Mouse (Mus musculus) heart, embryonic 11.5 days (tissue): Measurements from ENCODE around the gene Hoxd8. TPM values are rescaled to one million over a fixed set of nuclear protein-coding genes. Genes with fewer than 3 reads are reported as not detected.

Experiments
- ATAC-seq: fragments of 200-750 bp; cut with Nextera tagmentation; replicated peaks from 2 replicates; pipeline ENCODE4 v1.8.0; 2017; ENCODE audit warnings: moderate library complexity; ENCODE audit not compliant: insufficient number of reproducible peaks, low FRiP score, low TSS enrichment
- H3K27ac ChIP-seq: fragments of 300-500 bp; sonication (generic); 2 replicates; pipeline ENCODE4 v1.5.1; 2014; ENCODE audit warnings: mild to moderate bottlenecking, low read depth, low read length
- H3K27me3 ChIP-seq: fragments of 300-500 bp; sonication (generic); 2 replicates; pipeline ENCODE4 v1.6.1; 2014; ENCODE audit warnings: mild to moderate bottlenecking, low read length, mixed read lengths; ENCODE audit not compliant: control insufficient read depth, insufficient read depth
- H3K36me3 ChIP-seq: fragments of 300-500 bp; sonication (generic); 2 replicates; pipeline ENCODE4 v1.6.1; 2014; ENCODE audit warnings: mild to moderate bottlenecking, low read length, moderate library complexity, mixed read lengths; ENCODE audit not compliant: control insufficient read depth, insufficient read depth
- H3K4me1 ChIP-seq: fragments of 300-500 bp; sonication (generic); 2 replicates; pipeline ENCODE4 v1.6.1; 2014; ENCODE audit warnings: low read length; ENCODE audit not compliant: control insufficient read depth, insufficient read depth
- H3K4me2 ChIP-seq: fragments of 300-500 bp; sonication (generic); 2 replicates; pipeline ENCODE4 v1.6.1; 2014; ENCODE audit warnings: mild to moderate bottlenecking, moderate library complexity
- H3K4me3 ChIP-seq: fragments of 300-500 bp; sonication (generic); 2 replicates; pipeline ENCODE4 v1.5.1; 2014; ENCODE audit warnings: low read depth, low read length
- H3K9ac ChIP-seq: fragments of 300-500 bp; sonication (generic); 2 replicates; pipeline ENCODE4 v1.6.1; 2014; ENCODE audit warnings: mild to moderate bottlenecking, low read depth, low read length, moderate library complexity
- H3K9me3 ChIP-seq: fragments of 300-500 bp; sonication (generic); replicated peaks from 2 replicates; pipeline ENCODE4 v1.6.1; 2016; ENCODE audit warnings: low read length; ENCODE audit not compliant: control insufficient read depth
- WGBS: fragments of 180-500 bp; shearing (Covaris S2); extraction: QIAGEN DNeasy Blood & Tissue Kit; methylation state at CpG from one replicate; pipeline ENCODE4 v1.1.7; 2014; ENCODE audit not compliant: insufficient replicate concordance; 5-methylcytosine and 5-hydroxymethylcytosine counted together
- polyA plus RNA-seq: library from polyadenylated mRNA; unstranded; fragments of >200 nt; fragmentation: Nextera tagmentation; extraction: Ambion mirVana; gene quantifications from 2 replicates; pipeline ENCODE4 v1.2.1, GENCODE M21; 2014

The Hoxd8 gene
- polyA plus RNA-seq, 1 experiment from 2014 or later, result 0.30 TPM

DNA sequence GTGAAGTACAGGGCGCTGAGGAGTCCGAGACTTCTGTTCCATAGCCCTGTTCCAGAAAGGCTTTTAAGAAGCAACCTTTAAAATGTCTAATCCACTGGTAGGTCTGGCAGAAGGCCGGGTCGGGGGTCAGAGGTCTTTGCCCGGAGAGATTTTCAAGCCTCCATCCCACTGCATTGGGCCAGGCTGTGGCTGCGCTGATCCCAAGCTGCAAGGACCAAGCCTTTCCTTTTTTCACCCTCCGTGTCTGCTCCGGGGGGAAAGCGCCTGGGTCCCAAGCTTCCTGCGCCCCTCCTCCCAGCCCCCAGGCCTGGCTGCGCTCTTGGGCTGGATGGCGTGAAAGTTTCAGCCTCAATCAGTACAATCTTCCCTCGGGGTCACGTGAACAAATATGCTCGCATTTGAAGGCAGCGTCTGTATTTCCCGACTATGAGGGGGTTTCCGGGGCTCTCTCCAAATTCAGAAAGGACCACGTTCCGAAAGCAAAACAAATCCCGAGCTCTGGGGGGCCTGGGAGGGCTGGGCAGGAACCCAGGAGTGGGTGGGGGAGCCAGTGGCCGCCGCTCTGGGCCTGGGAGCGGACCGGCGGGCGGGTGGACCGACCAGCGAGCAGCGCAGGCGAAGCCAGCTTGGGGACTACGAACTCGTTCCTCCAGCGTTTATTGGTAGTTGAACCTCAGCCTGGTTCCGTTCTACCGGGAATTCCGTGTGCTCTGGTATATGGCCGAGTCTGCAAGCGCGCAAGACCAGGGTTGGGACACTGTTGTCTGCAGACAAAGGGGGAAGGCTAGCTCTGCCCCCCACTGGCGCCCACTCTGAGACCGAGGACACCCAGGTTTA, 31.7 kb downstream of the Hoxd8 start:
- Histone ChIP-seq H3K4me2 (peak overlapping the region; percentile 46), H3K9me3 (no peaks in the 10 kb centered on the region), H3K27ac (no peak overlapping the region), H3K9ac (0 out of 2 replicates have a peak overlapping the region, but pooled peaks have one; percentile 34), H3K27me3 (peaks cover 96% of the 10 kb centered on the region), H3K36me3 (no peaks in the 10 kb centered on the region), H3K4me3 (peak overlapping the region; percentile 30), H3K4me1 (peaks cover 4% of the 10 kb centered on the region)
- ATAC-seq, result no peak
- under 1% methylated on average over 42 of the region's 42 CpGs for WGBS

GRCm38 (mm10) chr2:74736688-74737577, 32.5 kb downstream of the Hoxd8 start:
- Histone ChIP-seq H3K9ac (no peak overlapping the region), H3K4me2 (no peak overlapping the region; the same call in 1 of the 2 replicates), H3K4me1 (peaks cover 4% of the 10 kb centered on the region), H3K27me3 (peaks cover 97% of the 10 kb centered on the region), H3K9me3 (no peaks in the 10 kb centered on the region), H3K4me3 (0 out of 2 replicates have a peak overlapping the region, but pooled peaks have one; percentile 30), H3K36me3 (no peaks in the 10 kb centered on the region), H3K27ac (no peak overlapping the region)
- no peak for ATAC-seq
- WGBS, result 4% methylated on average over 15 of the region's 15 CpGs

DNA sequence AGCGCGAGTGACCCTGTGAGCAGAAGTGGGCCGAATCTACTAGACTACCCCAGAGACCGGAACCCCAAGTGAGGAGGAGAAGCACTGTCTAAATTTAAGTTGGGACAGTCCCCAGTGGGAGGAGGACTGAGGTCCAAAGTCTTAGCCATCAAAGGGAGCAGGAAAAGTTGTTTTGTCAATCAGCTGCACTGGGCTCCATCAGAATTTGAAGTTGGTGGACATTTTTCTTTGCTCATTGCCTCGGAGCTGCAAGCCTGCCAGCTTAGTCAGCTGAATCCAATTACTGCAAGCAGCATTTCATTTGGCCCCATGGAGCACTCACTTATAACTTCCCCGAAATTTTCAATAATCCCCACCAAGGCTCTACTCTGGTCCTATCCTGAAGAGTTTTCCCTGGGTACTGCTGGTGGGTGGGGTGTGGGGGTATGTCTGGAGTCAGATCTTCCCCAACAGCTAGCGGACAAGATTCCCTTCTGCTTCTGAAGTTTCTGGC, 33.2 kb downstream of the Hoxd8 start:
- WGBS, result 4% methylated on average over 7 of the region's 7 CpGs
- Histone ChIP-seq H3K4me2 (no peak overlapping the region), H3K4me1 (peaks cover 4% of the 10 kb centered on the region)

GRCm38 (mm10) chr2:74738623-74739475, 34.4 kb downstream of the Hoxd8 start:
- peaks cover 4% of the 10 kb centered on the region for H3K4me1 ChIP-seq
- no peaks in the 10 kb centered on the region for H3K36me3 ChIP-seq
- no peak overlapping the region for H3K9ac ChIP-seq
- no peak for ATAC-seq
- H3K9me3 ChIP-seq, result no peaks in the 10 kb centered on the region
- H3K27me3 ChIP-seq, result peaks cover 96% of the 10 kb centered on the region
- H3K4me3 ChIP-seq, result no peak overlapping the region
- H3K27ac ChIP-seq, result no peak overlapping the region
- under 1% methylated on average over 20 of the region's 20 CpGs for WGBS
- no peak overlapping the region for H3K4me2 ChIP-seq

More for the DNA sequence above, 33.2 kb downstream of the Hoxd8 start:
- Histone ChIP-seq H3K27me3 (peaks cover 96% of the 10 kb centered on the region), H3K27ac (no peak overlapping the region), H3K9me3 (no peaks in the 10 kb centered on the region), H3K4me3 (no peak overlapping the region), H3K36me3 (no peaks in the 10 kb centered on the region), H3K9ac (no peak overlapping the region)
- no peak for ATAC-seq

DNA sequence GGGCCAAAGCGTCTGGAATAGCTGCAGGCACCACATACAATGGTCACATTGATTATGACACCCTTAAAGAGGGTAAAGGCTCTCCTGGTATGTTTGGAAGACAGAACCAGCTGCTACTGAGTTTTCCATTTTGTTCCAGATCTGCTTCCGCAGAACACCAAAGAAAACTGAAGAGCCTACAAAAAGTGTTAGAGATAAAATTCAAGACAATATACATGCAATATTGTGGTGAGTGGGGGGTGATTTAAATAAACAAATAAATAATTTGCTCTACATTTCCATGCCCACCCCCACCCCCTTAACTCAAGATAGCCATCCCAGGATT, 35.0 kb downstream of the Hoxd8 start:
- Histone ChIP-seq H3K27ac (no peak overlapping the region), H3K4me1 (peaks cover 4% of the 10 kb centered on the region)
- 12% methylated on average over 2 of the region's 2 CpGs for WGBS

DNA sequence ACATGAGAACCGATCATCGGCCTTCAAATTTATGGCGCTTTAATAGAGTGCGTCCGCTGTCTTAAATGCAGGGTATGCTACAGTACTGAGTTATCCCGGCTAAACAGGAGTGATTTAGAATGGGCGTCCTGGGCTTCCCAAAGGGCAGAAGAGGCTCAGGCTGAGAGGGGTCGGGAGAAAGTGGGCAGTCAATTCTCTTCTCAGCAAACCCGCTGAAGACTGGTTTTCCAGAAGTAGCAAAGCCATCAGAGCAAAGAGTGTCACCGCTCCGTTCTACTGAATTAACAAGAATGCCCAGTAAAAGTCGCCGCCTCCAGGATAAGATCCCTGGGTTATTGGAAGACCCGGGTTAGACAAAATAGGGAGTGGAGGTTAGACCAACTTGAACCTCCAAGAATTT, 35.5 kb downstream of the Hoxd8 start:
- WGBS, result 2% methylated on average over 14 of the region's 14 CpGs
- no peaks in the 10 kb centered on the region for H3K36me3 ChIP-seq
- no peak overlapping the region for H3K27ac ChIP-seq
- ATAC-seq, result no peak
- H3K4me2 ChIP-seq, result peak overlapping the region; percentile 47; the same call in 1 of the 2 replicates
- H3K27me3 ChIP-seq, result peaks cover 96% of the 10 kb centered on the region
- no peak overlapping the region for H3K9ac ChIP-seq
- no peaks in the 10 kb centered on the region for H3K9me3 ChIP-seq
- 0 out of 2 replicates have a peak overlapping the region, but pooled peaks have one; percentile 2 for H3K4me3 ChIP-seq
- H3K4me1 ChIP-seq, result peaks cover 4% of the 10 kb centered on the region

More for the DNA sequence above, 35.0 kb downstream of the Hoxd8 start:
- H3K36me3 ChIP-seq, result no peaks in the 10 kb centered on the region
- H3K27me3 ChIP-seq, result peaks cover 96% of the 10 kb centered on the region
- no peak overlapping the region for H3K9ac ChIP-seq
- no peak overlapping the region for H3K4me2 ChIP-seq
- ATAC-seq, result no peak
- no peaks in the 10 kb centered on the region for H3K9me3 ChIP-seq
- H3K4me3 ChIP-seq, result no peak overlapping the region

GRCm38 (mm10) chr2:74740311-74741091, 36.1 kb downstream of the Hoxd8 start:
- 0 out of 2 replicates have a peak overlapping the region, but pooled peaks have one; percentile 2 for H3K4me3 ChIP-seq
- H3K36me3 ChIP-seq, result no peaks in the 10 kb centered on the region
- peaks cover 4% of the 10 kb centered on the region for H3K4me1 ChIP-seq
- peaks cover 96% of the 10 kb centered on the region for H3K27me3 ChIP-seq
- ATAC-seq, result no peak
- peak overlapping the region; percentile 47 for H3K4me2 ChIP-seq
- H3K9me3 ChIP-seq, result no peaks in the 10 kb centered on the region
- under 1% methylated on average over 43 of the region's 43 CpGs for WGBS
- no peak overlapping the region for H3K9ac ChIP-seq
- no peak overlapping the region for H3K27ac ChIP-seq
